Mouse (Mus musculus) limb, embryonic 11.5 days (tissue): ENCODE results near the gene Ccdc127. TPM values are rescaled to one million over a fixed set of nuclear protein-coding genes. Genes with fewer than 3 reads are reported as not detected.

ENCODE experiments used
- ATAC-seq: fragments of 200-750 bp; cut with Nextera tagmentation; 2 replicates; pipeline ENCODE4 v1.8.0; 2017; ENCODE audit warnings: low read depth; ENCODE audit not compliant: insufficient number of reproducible peaks, low FRiP score, low TSS enrichment
- DNase-seq: peaks from one replicate; pipeline ENCODE4 v3.0.0-alpha.2; 2015; ENCODE audit warnings: low spot score
- H3K27ac ChIP-seq: fragments of 300-500 bp; sonication (generic); replicated peaks from 2 replicates; pipeline ENCODE4 v1.5.1; 2014; ENCODE audit warnings: low read depth, mild to moderate bottlenecking, low read length
- H3K27me3 ChIP-seq: fragments of 300-500 bp; sonication (generic); 2 replicates; pipeline ENCODE4 v1.6.1; 2014; ENCODE audit warnings: mild to moderate bottlenecking, low read length, mixed read lengths; ENCODE audit not compliant: control insufficient read depth, insufficient read depth
- H3K36me3 ChIP-seq: fragments of 300-500 bp; sonication (generic); 2 replicates; pipeline ENCODE4 v1.6.1; 2014; ENCODE audit warnings: mild to moderate bottlenecking, low read length, moderate library complexity, mixed read lengths; ENCODE audit not compliant: control insufficient read depth, insufficient read depth
- H3K4me1 ChIP-seq: fragments of 300-500 bp; sonication (generic); 2 replicates; pipeline ENCODE4 v1.6.1; 2014; ENCODE audit warnings: low read length, mixed read lengths; ENCODE audit not compliant: control insufficient read depth, insufficient read depth
- H3K4me2 ChIP-seq: fragments of 300-500 bp; sonication (generic); 2 replicates; pipeline ENCODE4 v1.6.1; 2014; ENCODE audit warnings: low read depth, mild to moderate bottlenecking, moderate library complexity; ENCODE audit not compliant: severe bottlenecking
- H3K4me3 ChIP-seq: fragments of 300-500 bp; sonication (generic); 2 replicates; pipeline ENCODE4 v1.5.1; 2014; ENCODE audit warnings: low read depth, low read length
- H3K9ac ChIP-seq: fragments of 300-500 bp; sonication (generic); 2 replicates; pipeline ENCODE4 v1.6.1; 2014; ENCODE audit warnings: mild to moderate bottlenecking, low read length
- H3K9me3 ChIP-seq: fragments of 300-500 bp; sonication (generic); 2 replicates; pipeline ENCODE4 v1.6.1; 2016; ENCODE audit warnings: low read length; ENCODE audit not compliant: control insufficient read depth
- WGBS: fragments of 180-500 bp; shearing (Covaris S2); extraction: QIAGEN DNeasy Blood & Tissue Kit; methylation state at CpG from one replicate; pipeline ENCODE4 v1.1.7; 2014; 5-methylcytosine and 5-hydroxymethylcytosine counted together
- polyA plus RNA-seq: library from polyadenylated mRNA; unstranded; fragments of >200 nt; fragmentation: Nextera tagmentation; extraction: Ambion mirVana; gene quantifications from 2 replicates; pipeline ENCODE4 v1.2.1, GENCODE M21; 2014

The Ccdc127 gene
- polyA plus RNA-seq, 1 experiment from 2014 or later, result 57.4 TPM

DNA sequence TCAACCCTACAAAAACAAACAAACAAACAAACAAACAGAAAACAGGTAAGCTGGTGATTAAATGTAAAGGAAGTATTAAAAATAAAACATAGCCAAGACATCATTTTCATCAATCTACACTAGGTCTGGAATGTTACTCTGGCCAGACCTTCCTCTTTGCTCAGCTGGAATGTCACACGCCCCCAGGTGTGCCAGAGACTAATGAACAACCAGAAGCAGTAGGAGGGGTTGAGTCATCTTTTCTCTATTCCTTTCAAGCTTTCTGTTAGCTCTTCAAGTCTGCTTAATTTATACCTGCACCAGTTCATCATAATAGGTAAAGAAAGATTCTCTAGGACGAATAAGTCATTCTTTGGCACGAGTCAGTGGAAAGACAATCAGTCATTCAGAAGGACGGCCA lies 33.7 kb upstream of the Ccdc127 start:
- Histone ChIP-seq H3K27ac (no peak overlapping the region), H3K27me3 (no peaks in the 10 kb centered on the region), H3K4me2 (peak overlapping the region; percentile 48), H3K9ac (peak overlapping the region; percentile 70), H3K9me3 (no peaks in the 10 kb centered on the region), H3K4me1 (peaks cover 3% of the 10 kb centered on the region; the same call in 1 of the 2 replicates), H3K4me3 (peak overlapping the region; percentile 67), H3K36me3 (peaks cover 3% of the 10 kb centered on the region; the same call in 1 of the 2 replicates)
- WGBS, result 32% methylated on average over 4 of the region's 4 CpGs
- DNase-seq (no peak), ATAC-seq (no peak)

DNA sequence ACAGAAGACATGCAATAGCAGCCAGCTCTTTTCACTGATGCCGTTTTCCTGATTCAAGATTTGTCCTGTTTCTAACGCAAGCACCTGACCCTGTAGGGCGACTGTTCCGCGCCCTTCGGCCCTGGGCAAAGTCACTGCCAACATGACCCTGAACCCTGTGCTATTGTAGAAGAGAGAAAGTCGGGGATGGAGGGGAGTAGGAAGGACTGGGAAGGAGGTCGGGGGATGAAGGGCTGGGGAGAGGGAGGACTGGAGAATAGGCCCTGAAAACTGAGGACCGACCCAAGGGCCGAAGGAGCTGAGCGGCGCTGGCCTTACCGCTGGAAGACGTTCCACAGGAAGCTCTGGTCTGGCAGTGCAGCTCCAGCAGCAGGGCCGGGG lies 33.3 kb upstream of the Ccdc127 start:
- peak overlapping the region; percentile 67 for H3K4me3 ChIP-seq
- peaks cover 4% of the 10 kb centered on the region; the same call in 1 of the 2 replicates for H3K36me3 ChIP-seq
- no peaks in the 10 kb centered on the region for H3K27me3 ChIP-seq
- H3K4me2 ChIP-seq, result peak overlapping the region; percentile 48
- ATAC-seq, result no peak
- H3K27ac ChIP-seq, result no peak overlapping the region
- no peaks in the 10 kb centered on the region for H3K9me3 ChIP-seq
- H3K9ac ChIP-seq, result peak overlapping the region; percentile 70
- H3K4me1 ChIP-seq, result peaks cover 3% of the 10 kb centered on the region; the same call in 1 of the 2 replicates
- DNase-seq, result no peak
- WGBS, result 7% methylated on average over 15 of the region's 15 CpGs

DNA sequence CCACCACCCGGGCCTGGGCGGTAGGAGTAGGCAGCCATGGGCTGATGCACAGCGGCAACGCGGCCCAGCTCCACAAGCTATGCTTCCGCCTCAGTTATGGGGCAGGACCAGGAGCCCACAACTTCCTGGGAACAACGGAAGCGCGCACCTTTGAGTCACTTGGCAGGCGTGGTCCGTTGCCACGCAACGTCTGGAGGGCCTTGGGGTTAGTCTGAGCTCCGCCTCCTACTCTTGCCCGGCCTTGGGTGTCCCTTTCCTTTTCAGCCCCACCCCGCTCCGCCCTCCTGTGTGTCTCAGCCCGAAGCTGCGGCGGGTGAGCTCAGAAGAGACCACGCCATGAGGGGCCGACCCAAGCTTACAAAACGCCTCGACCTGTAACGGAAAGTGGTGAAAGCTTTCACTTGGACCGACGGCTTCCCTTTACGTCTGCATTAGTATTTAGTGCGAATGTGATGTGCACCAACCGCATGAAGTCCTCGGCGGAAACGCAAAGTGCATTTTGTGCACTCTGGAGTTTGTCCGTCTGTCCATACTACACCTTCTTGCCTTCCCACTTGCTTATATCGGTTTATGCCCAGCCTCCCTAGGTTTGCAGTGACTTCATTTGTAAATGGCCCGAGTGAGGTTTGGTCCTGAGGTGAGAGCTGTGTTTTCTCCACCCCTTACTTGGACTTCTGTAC lies 32.8 kb upstream of the Ccdc127 start, which contains the start of gene Pdcd6:
Gene Pdcd6 (minus strand): TSS at position 411 of the 680 bp plus-strand sequence.
- Histone ChIP-seq H3K27me3 (no peaks in the 10 kb centered on the region), H3K9ac (peak within 1 kb of the TSS; percentile 70), H3K27ac (no peak within 1 kb of the TSS), H3K4me3 (peak within 1 kb of the TSS; percentile 67), H3K4me1 (peaks cover 3% of the 10 kb centered on the region; the same call in 1 of the 2 replicates), H3K4me2 (peak within 1 kb of the TSS; percentile 48), H3K36me3 (peaks cover 8% of the 10 kb centered on the region; the same call in 1 of the 2 replicates), H3K9me3 (no peaks in the 10 kb centered on the region)
- WGBS, result under 1% methylated on average over 36 of the region's 36 CpGs
- DNase-seq (peak; percentile 94), ATAC-seq (peak; percentile 100)

DNA sequence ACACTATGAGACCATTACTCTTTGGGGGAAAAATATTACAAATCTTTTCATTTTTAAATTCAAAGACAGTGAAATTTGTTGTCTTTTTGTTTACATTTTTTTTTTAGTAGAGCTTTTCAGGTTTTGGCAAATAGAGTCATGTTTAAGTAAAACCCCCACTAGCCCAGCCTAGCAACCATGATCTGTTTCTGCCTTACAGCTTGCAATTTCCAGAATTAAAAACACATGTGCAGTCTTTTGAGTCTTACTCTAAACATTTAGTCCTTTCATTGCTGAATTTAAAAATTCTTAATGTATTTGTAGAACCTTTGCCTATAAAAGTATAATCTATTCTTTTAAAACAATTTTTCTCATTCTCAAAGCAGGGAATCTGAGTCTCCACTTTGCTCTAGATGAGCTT lies 20.8 kb upstream of the Ccdc127 start:
- DNase-seq (no peak), ATAC-seq (no peak)
- Histone ChIP-seq H3K4me2 (no peak overlapping the region), H3K27ac (no peak overlapping the region), H3K4me1 (no peaks in the 10 kb centered on the region), H3K9ac (no peak overlapping the region), H3K4me3 (no peak overlapping the region), H3K36me3 (peaks cover 25% of the 10 kb centered on the region), H3K9me3 (no peaks in the 10 kb centered on the region), H3K27me3 (no peaks in the 10 kb centered on the region)

DNA sequence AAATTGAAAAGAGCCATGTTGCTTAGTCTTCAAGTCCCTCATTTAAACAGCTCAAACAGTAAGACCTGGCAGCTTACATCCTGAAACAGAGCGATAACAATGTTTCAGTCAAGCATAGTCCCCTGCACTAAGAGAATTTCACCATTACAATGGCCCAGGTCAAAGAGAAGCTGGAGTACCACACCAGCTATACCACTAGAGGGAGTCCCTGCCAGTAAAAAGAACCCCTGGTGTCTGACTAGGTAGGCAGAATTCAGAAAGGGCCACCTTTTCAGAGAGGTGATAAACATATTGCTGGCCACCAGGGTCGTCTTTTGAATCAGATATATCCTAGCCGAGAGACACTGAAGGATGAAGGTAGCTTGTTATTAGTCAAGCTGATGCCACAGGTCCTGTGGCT lies 9.1 kb upstream of the Ccdc127 start:
- WGBS, result 57% methylated on average over 3 of the region's 3 CpGs
- Histone ChIP-seq H3K4me2 (no peak overlapping the region), H3K27me3 (no peaks in the 10 kb centered on the region), H3K4me3 (no peak overlapping the region), H3K9me3 (no peaks in the 10 kb centered on the region), H3K27ac (no peak overlapping the region), H3K36me3 (peaks cover 10% of the 10 kb centered on the region), H3K9ac (no peak overlapping the region), H3K4me1 (no peaks in the 10 kb centered on the region)
- DNase-seq (peak; percentile 43), ATAC-seq (no peak)

DNA sequence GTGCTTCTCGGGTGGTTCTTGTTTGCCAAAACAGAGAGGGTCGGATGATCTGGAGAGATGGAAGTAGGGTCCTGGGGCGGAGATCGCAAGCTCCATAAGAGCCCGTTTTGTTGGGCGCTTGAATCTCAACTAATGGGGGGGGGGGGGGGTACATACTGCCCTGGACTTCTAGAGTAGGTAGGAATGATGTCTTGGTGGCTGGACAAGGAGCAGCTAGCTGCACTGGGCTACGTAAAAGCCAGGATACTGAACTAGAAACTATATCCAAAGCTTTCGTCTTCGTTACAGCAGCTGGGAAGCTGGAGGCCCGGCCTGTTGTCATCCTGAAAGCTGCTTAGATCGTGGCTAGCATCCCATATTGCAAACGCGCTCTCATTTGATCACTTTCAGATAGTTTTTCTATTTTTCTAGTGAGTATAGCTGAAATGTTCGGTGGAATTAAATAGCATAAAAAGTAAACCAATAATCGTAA lies 362 bp downstream of the Ccdc127 start:
- H3K4me1 ChIP-seq, result 0 out of 2 replicates have a peak, but pooled peaks cover 3% of the 10 kb centered on the region
- no peak for DNase-seq
- WGBS, result 1% methylated on average over 15 of the region's 15 CpGs
- H3K4me2 ChIP-seq, result peak overlapping the region; percentile 74
- peak overlapping the region; percentile 54 for H3K4me3 ChIP-seq
- H3K27me3 ChIP-seq, result no peaks in the 10 kb centered on the region
- ATAC-seq, result no peak
- H3K27ac ChIP-seq, result no peak overlapping the region
- 0 out of 2 replicates have a peak, but pooled peaks cover 2% of the 10 kb centered on the region for H3K36me3 ChIP-seq
- no peaks in the 10 kb centered on the region for H3K9me3 ChIP-seq
- H3K9ac ChIP-seq, result peak overlapping the region; percentile 83

DNA sequence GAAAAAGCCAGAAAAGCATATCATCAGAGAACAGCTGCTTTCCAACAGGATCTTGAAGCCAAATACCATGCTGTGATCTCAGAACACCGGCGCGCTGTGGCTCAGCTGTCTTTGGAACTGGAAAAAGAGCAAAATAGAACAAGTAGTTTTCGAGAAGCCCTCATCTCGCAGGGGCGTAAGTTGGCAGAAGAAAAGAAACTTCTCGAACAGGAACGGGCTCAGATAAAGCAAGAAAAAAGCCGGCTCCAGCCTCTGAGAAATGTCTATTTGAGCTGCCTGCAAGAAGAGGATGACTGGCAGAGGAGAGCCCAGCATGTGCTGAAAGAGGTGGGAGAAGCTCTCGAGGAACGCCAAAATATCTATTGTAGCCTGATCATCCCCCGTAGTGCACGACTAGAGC lies 6.4 kb downstream of the Ccdc127 start:
- DNase-seq, result no peak
- Histone ChIP-seq H3K4me1 (no peaks in the 10 kb centered on the region), H3K4me2 (no peak overlapping the region), H3K27ac (no peak overlapping the region), H3K9me3 (no peaks in the 10 kb centered on the region), H3K9ac (no peak overlapping the region), H3K27me3 (no peaks in the 10 kb centered on the region), H3K36me3 (peaks cover 8% of the 10 kb centered on the region), H3K4me3 (no peak overlapping the region)
- WGBS, result 94% methylated on average over 13 of the region's 13 CpGs
- no peak for ATAC-seq

DNA sequence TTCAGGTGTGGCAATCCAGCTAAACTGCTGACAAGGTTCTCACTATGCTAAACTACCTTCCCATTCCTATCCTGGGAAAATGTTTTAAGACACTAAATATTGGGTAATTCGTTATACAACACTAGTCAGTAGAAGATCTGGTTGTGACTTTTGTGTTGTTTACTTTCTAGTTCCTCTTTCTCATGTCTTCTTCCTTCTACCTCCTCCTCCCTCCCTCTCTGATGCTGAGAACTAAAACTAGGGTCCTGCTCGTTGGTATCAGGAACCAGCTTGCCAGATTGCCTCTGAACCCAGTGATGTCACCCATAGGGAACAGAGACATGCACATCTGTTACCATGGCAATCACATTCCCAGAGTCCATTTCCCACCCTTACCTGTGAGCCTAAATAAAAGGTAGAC lies 12.1 kb downstream of the Ccdc127 start:
- Histone ChIP-seq H3K27me3 (no peaks in the 10 kb centered on the region), H3K4me2 (no peak overlapping the region), H3K9ac (no peak overlapping the region), H3K36me3 (peaks cover 6% of the 10 kb centered on the region), H3K27ac (no peak overlapping the region), H3K4me3 (no peak overlapping the region), H3K9me3 (no peaks in the 10 kb centered on the region), H3K4me1 (no peaks in the 10 kb centered on the region)
- DNase-seq (no peak), ATAC-seq (no peak)
- WGBS, result 85% methylated on average over 2 of the region's 2 CpGs
